In the genomic region with DNA sequence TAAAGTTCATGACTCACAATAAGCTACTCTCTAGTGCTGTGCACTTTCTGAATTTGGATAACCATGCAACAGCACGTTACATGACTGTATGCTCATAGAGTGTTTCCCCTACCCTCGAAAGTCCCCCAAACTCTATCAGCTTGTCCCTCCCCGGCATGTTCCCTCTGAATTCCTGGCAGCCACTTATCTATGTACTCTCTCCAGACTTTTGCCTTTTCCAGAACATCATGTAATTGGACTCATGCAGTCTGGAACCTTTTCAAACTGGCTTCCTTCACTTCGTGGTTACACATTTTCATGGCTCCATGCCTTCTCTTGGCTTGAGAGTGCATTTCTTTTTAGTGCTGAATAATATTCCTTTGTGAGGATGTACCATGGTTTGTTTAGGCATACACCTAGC, we compare ENCODE assay signal across 27 mouse cellular contexts.
DNase-seq lines count a peak whose midpoint lies in the region; TF ChIP-seq lines count a peak whose summit lies in the region.
"Had no signal": no experiment of that assay in that cellular context is flagged by ENCODE, and none has a peak within 500 bp of the region (broad histone marks: within the 10 kb centered on the region; RNA-seq: fewer than 3 reads in every experiment).

No protein-coding gene starts in this region.

- TF ChIP-seq POLR2A in lung, adult 2 months (IDR thresholded peaks at IDR 0.05; ENCODE audit: borderline replicate concordance, extremely low read depth, low read depth, low read length): no peak

- peaks cover 6% of the 10 kb centered on the region; the same call in 1 of the 2 replicates for H3K4me1 ChIP-seq in lung, adult 2 months (ENCODE audit: control insufficient read depth, insufficient read depth, low read length)

- no peak overlapping the region for H3K4me3 ChIP-seq in lung, adult 2 months (replicated peaks; ENCODE audit: extremely low read depth, low read depth, low read length)
- H3K4me3 ChIP-seq: embryonic facial prominence, embryonic 13.5 days; forebrain, embryonic 10.5 days; forebrain, embryonic 15.5 days; hindbrain, embryonic 13.5 days; megakaryocyte, embryonic 14.5 days; midbrain, embryonic 12.5 days; myocyte; neural tube, embryonic 12.5 days had no signal

- intact Hi-C loops in heart, postnatal 36 days (cut with DNase I): no loop called here
- intact Hi-C loops in left cerebral cortex, postnatal 14 days (cut with DNase I): no loop called here

- DNase-seq in heart, adult 11 months: peak; percentile 92
- DNase-seq in heart, postnatal 4 days: no peak
- peak; percentile 10 for DNase-seq in lung, postnatal 10 days
- DNase-seq in lung, adult 2 months: no peak
- DNase-seq in brain, embryonic 18.5 days (ENCODE audit: low read depth, low spot score): peak; percentile 24
- DNase-seq in heart, postnatal 36 days: peak; percentile 10 to 24
- DNase-seq in left cerebral cortex, postnatal 14 days (ENCODE audit: low spot score in 2 of 2): no peak
- DNase-seq: adrenal gland, postnatal 14 days; cerebellum, adult 18-20 months; cerebellum, postnatal 10 days; gastrocnemius, postnatal 14 days; kidney, postnatal 14 days; left cerebral cortex, postnatal 4 days; lung, embryonic 14.5 days; lung, postnatal 4 days; right cerebral cortex, adult 18-20 months; spleen, adult 18-20 months; thymus, adult 2 months; thymus, postnatal 4 days had no signal

- TF ChIP-seq CTCF in lung, adult 2 months (IDR thresholded peaks at IDR 0.05; ENCODE audit: insufficient read depth, low read length): no peak

- WGBS in lung, adult 2 months: 56% methylated on average over 4 of the region's 4 CpGs

Comparison
In these comparisons a context has a peak if more than half of its experiments do, and no peak if none do; other contexts are left out.
1. DNase-seq: peak in heart, adult 11 months (single experiment), lung, postnatal 10 days (single experiment), brain, embryonic 18.5 days (single experiment) and heart, postnatal 36 days (2 of 2); none in heart, postnatal 4 days (single experiment), lung, adult 2 months (single experiment) and left cerebral cortex, postnatal 14 days (0 of 2).